Mouse (Mus musculus): ENCODE measurements around the gene Nin. TPM values are rescaled to one million over a fixed set of nuclear protein-coding genes. Genes with fewer than 3 reads are reported as not detected.

Nin gene
- total RNA-seq, 2 experiments from 2014 or later: 23.6 to 24.6 TPM

DNA sequence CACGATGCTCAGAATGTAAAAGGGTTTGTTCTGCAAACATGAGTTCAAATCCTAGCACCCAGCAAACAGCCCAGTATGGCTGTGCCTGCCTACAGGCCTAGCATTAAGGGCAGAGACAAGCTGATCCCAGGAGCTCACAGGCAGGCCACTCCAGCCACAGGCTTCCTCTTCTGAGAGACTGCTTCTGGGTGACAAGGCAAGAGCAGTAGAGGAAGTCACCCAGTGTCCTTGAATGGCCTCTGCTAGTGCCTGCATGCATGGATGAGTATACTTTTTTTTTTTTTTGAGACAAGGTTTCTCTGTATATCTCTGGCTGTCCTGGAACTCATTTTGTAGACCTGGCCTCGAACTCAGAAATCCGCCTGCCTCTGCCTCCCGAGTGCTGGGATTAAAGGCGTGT is 27.0 kb upstream of the Nin start:
- no peak overlapping the region for H3K27ac ChIP-seq
- DNase-seq: no peak
- intact Hi-C loops (cut with DNase I): loop anchor here (5.0 to 10.0 kb wide), 3 partner anchors 78 to 386 kb away; no protein-coding TSS in a partner anchor
- no peak overlapping the region for H3K4me3 ChIP-seq
- no peak for TF ChIP-seq CTCF (IDR thresholded peaks at IDR 0.05)

DNA sequence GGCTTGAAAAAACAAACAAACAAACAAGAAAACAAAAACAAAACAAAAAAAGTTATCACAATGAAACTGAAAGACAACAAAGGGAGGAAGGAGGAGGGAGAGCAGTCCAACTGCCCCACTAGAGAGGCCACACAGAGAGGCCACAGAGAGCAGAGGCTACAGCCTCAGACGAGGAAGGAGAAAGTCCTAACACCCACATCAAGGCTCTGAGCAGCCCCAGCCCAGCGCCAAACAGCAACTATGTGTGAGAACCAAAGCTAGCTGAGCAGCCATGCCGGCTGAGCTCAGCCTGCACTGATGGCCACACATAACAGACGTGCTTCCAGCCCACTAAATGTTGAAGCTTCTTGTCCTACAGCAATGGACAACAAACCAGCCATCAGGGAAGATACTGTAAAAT is 26.4 kb upstream of the Nin start:
- DNase-seq: no peak
- Histone ChIP-seq H3K27ac (no peak overlapping the region), H3K4me3 (no peak overlapping the region)
- intact Hi-C loops (cut with DNase I): loop anchor here (5.0 to 10.0 kb wide), 3 partner anchors 78 to 385 kb away; no protein-coding TSS in a partner anchor
- no peak for TF ChIP-seq CTCF (IDR thresholded peaks at IDR 0.05)

DNA sequence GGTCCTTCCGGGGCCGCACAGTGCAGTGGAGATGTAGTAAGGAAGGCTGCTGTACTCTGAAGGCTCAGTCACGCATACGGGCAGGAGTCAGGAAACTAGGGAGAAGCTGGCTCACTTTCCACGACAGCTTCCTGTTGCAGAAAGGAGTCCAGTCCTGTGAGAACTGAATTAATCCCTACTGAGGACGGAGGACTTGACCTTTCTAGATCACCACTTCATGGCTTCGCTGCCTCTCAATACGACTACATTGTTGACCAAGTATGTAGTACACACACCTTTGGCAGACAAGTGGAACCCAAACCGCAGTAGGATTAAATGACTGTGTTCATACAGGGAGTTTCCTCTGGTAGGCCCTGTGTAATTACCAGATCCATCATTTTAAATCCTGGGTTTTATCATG is 24.1 kb upstream of the Nin start:
- intact Hi-C loops (cut with DNase I): no loop called here
- DNase-seq: no peak
- no peak overlapping the region for H3K27ac ChIP-seq
- TF ChIP-seq CTCF (IDR thresholded peaks at IDR 0.05): no peak
- no peak overlapping the region for H3K4me3 ChIP-seq

- H3K4me3 ChIP-seq: no peak overlapping the region
- no peak for TF ChIP-seq CTCF (IDR thresholded peaks at IDR 0.05)
- no peak overlapping the region for H3K27ac ChIP-seq
- intact Hi-C loops (cut with DNase I): no loop called here
- no peak for DNase-seq
These were observed 23.6 kb upstream of the Nin start for GRCm38 (mm10) chr12:70137095-70137494.

DNA sequence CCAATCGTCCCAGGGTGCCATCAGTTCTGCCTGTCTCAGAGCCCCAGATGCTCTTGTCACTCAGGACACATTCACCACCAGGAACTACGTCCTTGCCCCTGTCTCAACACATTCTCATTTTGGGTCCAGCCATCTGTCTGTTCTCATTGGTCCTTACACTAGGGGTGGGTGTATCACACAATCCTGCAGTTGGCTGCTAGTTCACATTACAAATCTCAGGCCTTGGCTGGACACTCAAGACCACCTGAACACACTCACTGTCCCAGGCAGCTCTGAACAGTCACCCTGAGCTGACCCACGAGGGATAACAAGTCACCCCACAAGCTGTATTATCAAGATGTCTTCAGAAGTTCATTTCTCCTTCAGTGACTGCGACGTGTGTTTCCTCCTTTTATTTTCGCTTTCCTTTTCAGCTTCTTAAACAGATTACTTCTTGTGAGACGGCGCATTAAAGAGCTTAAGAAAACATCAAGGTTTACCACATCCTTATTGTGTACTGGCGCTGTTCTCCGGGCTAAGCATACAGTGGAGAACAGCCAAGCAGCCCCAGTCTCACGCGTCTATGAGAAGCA is 22.8 kb upstream of the Nin start:
- peak overlapping the region; percentile 55 for H3K27ac ChIP-seq
- TF ChIP-seq CTCF (IDR thresholded peaks at IDR 0.05): no peak
- intact Hi-C loops (cut with DNase I): no loop called here

GRCm38 (mm10) chr12:70134627-70135235 is 21.2 kb upstream of the Nin start:
- intact Hi-C loops (cut with DNase I): no loop called here
- Histone ChIP-seq H3K27ac (peak overlapping the region; percentile 49), H3K4me3 (peak overlapping the region; percentile 32)
- DNase-seq: no peak
- no peak for TF ChIP-seq CTCF (IDR thresholded peaks at IDR 0.05)

More for the DNA sequence above, 22.8 kb upstream of the Nin start:
- no peak for DNase-seq
- peak overlapping the region; percentile 59 for H3K4me3 ChIP-seq

- Histone ChIP-seq H3K27ac (peak overlapping the region; percentile 9), H3K4me3 (peak overlapping the region; percentile 69)
- TF ChIP-seq CTCF (IDR thresholded peaks at IDR 0.05): no peak
- intact Hi-C loops (cut with DNase I): no loop called here
- DNase-seq: peak; percentile 73
These were observed 17.6 kb upstream of the Nin start for GRCm38 (mm10) chr12:70131042-70131675.

GRCm38 (mm10) chr12:70129105-70129504 is 15.6 kb upstream of the Nin start:
- H3K4me3 ChIP-seq: no peak overlapping the region
- DNase-seq: no peak
- intact Hi-C loops (cut with DNase I): no loop called here
- TF ChIP-seq CTCF (IDR thresholded peaks at IDR 0.05): peak; percentile 42
- H3K27ac ChIP-seq: no peak overlapping the region; the same call in 1 of the 2 replicates

GRCm38 (mm10) chr12:70126626-70127025 is 13.1 kb upstream of the Nin start:
- intact Hi-C loops (cut with DNase I): no loop called here
- no peak for TF ChIP-seq CTCF (IDR thresholded peaks at IDR 0.05)
- Histone ChIP-seq H3K27ac (no peak overlapping the region), H3K4me3 (no peak overlapping the region)
- no peak for DNase-seq

DNA sequence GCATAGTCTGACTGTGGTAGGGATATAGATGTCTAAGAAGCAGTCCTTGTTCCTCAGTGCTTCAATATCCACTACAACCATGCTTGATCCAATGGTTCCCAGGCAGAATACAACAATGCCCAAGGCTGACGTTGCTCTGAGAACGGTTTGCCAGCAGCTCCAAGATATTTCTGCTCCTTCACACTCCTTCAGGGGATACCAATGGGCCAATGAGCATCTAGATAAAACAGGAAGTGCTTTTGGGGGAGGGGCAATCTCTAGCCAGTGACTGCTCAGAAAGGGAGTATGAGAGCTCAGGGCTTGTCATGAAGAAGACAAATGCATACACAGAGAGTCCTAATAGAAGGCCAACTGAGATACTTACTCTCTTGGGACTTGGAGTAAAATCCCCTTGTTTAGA is 6.0 kb upstream of the Nin start:
- TF ChIP-seq CTCF (IDR thresholded peaks at IDR 0.05): no peak
- H3K27ac ChIP-seq: no peak overlapping the region
- no peak overlapping the region for H3K4me3 ChIP-seq
- intact Hi-C loops (cut with DNase I): no loop called here
- DNase-seq: no peak

DNA sequence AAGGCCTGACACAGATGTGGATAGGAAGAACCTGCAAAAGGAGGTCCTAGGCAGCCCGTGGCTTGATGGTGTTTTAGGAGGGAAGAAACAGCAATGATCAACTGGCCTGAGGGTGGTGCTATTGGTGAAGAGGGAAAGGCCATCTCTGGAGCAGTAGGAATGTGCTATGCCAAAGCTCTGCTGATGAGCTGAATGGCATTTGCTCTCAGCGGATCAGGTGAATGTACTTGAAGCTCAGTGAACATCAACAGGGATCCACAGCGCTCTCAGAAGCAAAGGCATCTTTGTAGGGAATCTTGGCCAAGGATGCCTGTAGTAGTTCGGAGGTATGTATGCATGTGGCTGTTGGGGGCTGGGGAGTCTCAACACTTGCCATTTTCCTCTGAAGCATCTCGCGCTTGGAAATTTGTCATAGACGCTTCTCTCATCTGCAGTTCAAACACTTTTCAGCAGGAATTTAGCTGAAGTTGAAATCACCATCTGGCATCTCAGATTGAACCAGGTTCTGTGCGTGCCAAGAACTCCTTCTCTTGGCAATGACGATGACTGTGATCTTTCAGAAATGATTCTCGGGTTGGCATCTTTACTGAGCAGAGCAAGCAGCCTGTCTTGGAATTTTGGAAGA is 5.3 kb upstream of the Nin start:
- peak; percentile 52 for TF ChIP-seq CTCF (IDR thresholded peaks at IDR 0.05)
- no peak overlapping the region for H3K27ac ChIP-seq
- intact Hi-C loops (cut with DNase I): no loop called here

GRCm38 (mm10) chr12:70117146-70117545 is 3.6 kb upstream of the Nin start:
- H3K27ac ChIP-seq: no peak overlapping the region
- DNase-seq: no peak
- intact Hi-C loops (cut with DNase I): no loop called here

More for the DNA sequence above, 5.3 kb upstream of the Nin start:
- no peak overlapping the region for H3K4me3 ChIP-seq
- no peak for DNase-seq

DNA sequence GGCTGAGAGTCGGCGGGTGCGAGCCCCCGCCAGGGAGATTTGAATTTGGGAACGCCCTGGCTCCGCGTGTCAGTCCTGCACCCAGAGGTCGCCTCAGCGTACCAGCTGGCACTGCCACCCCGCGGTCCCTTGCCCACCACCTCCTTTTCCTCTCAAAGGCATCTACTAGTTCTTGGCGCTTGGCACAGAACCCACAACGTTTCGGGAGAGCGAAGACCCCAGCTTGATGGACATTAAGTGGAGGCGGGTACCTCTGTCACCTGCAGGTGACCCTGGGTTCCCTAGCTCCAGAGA is 1.5 kb downstream of the Nin start:
- Histone ChIP-seq H3K4me3 (peak overlapping the region; percentile 98), H3K27ac (peak overlapping the region; percentile 96)
- no peak for TF ChIP-seq CTCF (IDR thresholded peaks at IDR 0.05)
- DNase-seq: no peak
- intact Hi-C loops (cut with DNase I): loop anchor here (2.0 kb wide), 1 partner anchor 35 kb away; no protein-coding TSS in a partner anchor

More at GRCm38 (mm10) chr12:70117146-70117545, 3.6 kb upstream of the Nin start:
- TF ChIP-seq CTCF (IDR thresholded peaks at IDR 0.05): no peak
- no peak overlapping the region for H3K4me3 ChIP-seq
